Mouse (Mus musculus) testis, adult 2 months (tissue): ENCODE measurements around the gene Itpr1.

Experiments used
- CTCF ChIP-seq: fragments of 200-500 bp; IDR thresholded peaks from 2 replicates; pipeline ENCODE4 v1.5.1; 2012; ENCODE audit warnings: low read depth, mild to moderate bottlenecking, inconsistent platforms, low read length, moderate library complexity; ENCODE audit not compliant: control insufficient read depth, insufficient read depth, insufficient replicate concordance
- POLR2A ChIP-seq: fragments of 200-500 bp; IDR thresholded peaks from 2 replicates; pipeline ENCODE4 v1.6.1; 2012; ENCODE audit warnings: low read depth, mild to moderate bottlenecking, inconsistent platforms, low read length, moderate library complexity; ENCODE audit not compliant: control insufficient read depth

- no peak for TF ChIP-seq CTCF
- TF ChIP-seq POLR2A, result no peak
These were observed 379.3 kb downstream of the Itpr1 start for GRCm38 (mm10) chr6:108592227-108592626.
